Mouse (Mus musculus) lung, adult 10 weeks (tissue): ENCODE data around the gene Stk26. TPM values are rescaled to one million over a fixed set of nuclear protein-coding genes. Genes with fewer than 3 reads are reported as not detected.

Source experiments
- polyA plus RNA-seq: library from polyadenylated mRNA; stranded (reverse); fragments of 350-450 nt; fragmentation: Illumina TruSeq; extraction: RNeasy Lipid Tissue Mini Kit (QIAGEN cat#74804); gene quantifications from one replicate; pipeline ENCODE4 v1.2.3, GENCODE M21; 2014; ENCODE audit warnings: low read depth, low replicate concordance; ENCODE audit not compliant: insufficient read depth

Gene Stk26
- 4.8 TPM for polyA plus RNA-seq

DNA sequence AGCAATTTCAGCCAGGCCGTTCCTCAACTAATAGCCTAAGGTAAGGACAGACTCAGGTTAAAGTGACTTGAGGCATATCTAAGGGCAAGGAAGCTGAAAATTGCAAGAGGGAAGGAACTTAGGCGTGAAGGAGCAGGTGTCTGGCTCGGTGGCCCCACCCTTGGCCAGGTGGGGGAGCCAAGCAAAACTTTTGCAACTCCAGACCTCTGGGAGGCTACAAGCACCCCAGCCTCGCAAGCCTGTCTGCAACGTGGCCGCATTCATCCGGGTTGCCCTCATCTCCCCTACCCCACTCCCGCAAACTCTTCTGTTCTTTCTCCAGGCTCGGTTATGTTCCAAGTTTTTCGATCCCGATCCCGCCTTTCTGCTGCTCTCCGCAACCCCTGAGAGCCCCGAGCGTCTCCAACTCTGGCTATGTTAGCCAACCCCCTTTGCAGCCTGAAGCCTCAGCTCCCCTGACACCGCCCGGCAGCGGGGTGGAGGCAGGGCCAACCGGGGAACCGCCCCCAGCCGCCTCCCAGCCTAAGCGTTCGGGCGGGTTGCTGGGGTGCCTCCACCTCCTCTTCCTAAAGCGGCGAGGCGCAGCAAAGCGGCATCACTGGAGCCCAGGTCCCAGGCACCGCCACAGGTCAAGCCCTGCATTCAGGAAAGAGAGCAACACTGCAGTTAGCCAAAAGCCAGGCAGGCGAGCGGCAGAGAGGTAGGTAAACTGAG is at the start of gene Stk26:
Gene Stk26 (plus strand): TSS at position 201 of the 714 bp plus-strand sequence.

DNA sequence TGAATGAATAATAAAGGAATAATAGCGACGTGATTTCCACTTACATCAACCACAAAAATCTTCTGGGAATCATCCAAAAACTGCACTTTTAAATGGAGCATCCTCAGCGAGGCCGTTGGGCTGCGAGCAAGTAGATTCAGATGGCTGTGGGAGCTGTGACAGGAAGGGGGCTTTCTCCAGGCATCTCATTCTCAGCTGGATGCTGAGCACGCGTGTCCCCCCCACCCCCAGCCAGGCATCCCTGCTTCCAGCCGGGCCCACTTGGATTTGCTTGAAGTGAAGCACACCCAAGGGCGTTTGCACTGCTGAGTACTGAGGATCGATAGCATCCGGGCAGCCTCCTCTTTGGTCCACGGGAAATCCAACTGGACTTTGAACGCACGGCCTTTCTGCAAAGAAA is 101.8 kb downstream of the Stk26 start, which contains the start of gene Frmd7:
Gene Frmd7 (minus strand): TSS at position 101 of the 400 bp plus-strand sequence.

Other genes starting within 250 kb of the Stk26 start
- not detected for gene Frmd7, start 101.7 kb downstream of the Stk26 start, polyA plus RNA-seq
- 14.4 TPM for gene Rap2c, start 177.0 kb downstream of the Stk26 start, polyA plus RNA-seq